Mouse (Mus musculus) adrenal gland (tissue): ENCODE data around the gene Mxra7.

Experiments used
- intact Hi-C: fragments of 180-260 bp; cut with DNase I; formaldehyde crosslinking; loops from one replicate; pipeline ENCODE4 v1.15.1; 2025

Gene Mxra7

GRCm38 (mm10) chr11:116799364-116799763, 28.5 kb downstream of the Mxra7 start:
- intact Hi-C loops, result no loop called here

- intact Hi-C loops, result loop anchor here (5.0 kb wide), 1 partner anchor 87 kb away; no protein-coding TSS in a partner anchor
These were observed 43.6 kb downstream of the Mxra7 start for GRCm38 (mm10) chr11:116784221-116784620.

- intact Hi-C loops, result loop anchor here (5.0 kb wide), 1 partner anchor 85 kb away; no protein-coding TSS in a partner anchor
These were observed 45.1 kb downstream of the Mxra7 start for GRCm38 (mm10) chr11:116782737-116783145.

- intact Hi-C loops, result no loop called here
These were observed 52.4 kb downstream of the Mxra7 start, which contains the start of gene St6galnac1 for GRCm38 (mm10) chr11:116775407-116775806. Gene St6galnac1 (minus strand): TSS chr11:116775507.

- intact Hi-C loops, result no loop called here
These were observed 54.6 kb downstream of the Mxra7 start for GRCm38 (mm10) chr11:116773205-116773604.

GRCm38 (mm10) chr11:116769873-116770272, 58.0 kb downstream of the Mxra7 start:
- intact Hi-C loops, result no loop called here

- intact Hi-C loops, result no loop called here
These were observed 62.9 kb downstream of the Mxra7 start for GRCm38 (mm10) chr11:116764946-116765345.

- intact Hi-C loops, result no loop called here
These were observed 63.5 kb downstream of the Mxra7 start for GRCm38 (mm10) chr11:116764346-116764745.

GRCm38 (mm10) chr11:116755191-116755590, 72.7 kb downstream of the Mxra7 start:
- intact Hi-C loops, result no loop called here

- intact Hi-C loops, result no loop called here
These were observed 74.0 kb downstream of the Mxra7 start for GRCm38 (mm10) chr11:116753674-116754470.
